Mouse (Mus musculus): ENCODE measurements around the gene Calr4. TPM values are rescaled to one million over a fixed set of nuclear protein-coding genes. Genes with fewer than 3 reads are reported as not detected.

The Calr4 gene
- polyA plus RNA-seq, 1 experiment from 2014 or later, result not detected

- WGBS (ENCODE audit: insufficient replicate concordance), result 74% methylated on average over 6 of the region's 6 CpGs
- no peak overlapping the region for H3K4me2 ChIP-seq (ENCODE audit: low read depth, low read length)
- no peaks in the 10 kb centered on the region for H3K9me3 ChIP-seq (replicated peaks; ENCODE audit: control insufficient read depth, low read length)
- H3K27me3 ChIP-seq (ENCODE audit: control insufficient read depth, insufficient read depth, low read depth, low read length), result no peaks in the 10 kb centered on the region
- no peak for ATAC-seq (ENCODE audit: low read depth)
- no peak overlapping the region for H3K9ac ChIP-seq (ENCODE audit: low read depth, low read length)
- no peak overlapping the region for H3K27ac ChIP-seq (ENCODE audit: low read length)
- H3K4me1 ChIP-seq (ENCODE audit: control insufficient read depth, low read depth, low read length), result no peaks in the 10 kb centered on the region
- no peaks in the 10 kb centered on the region for H3K36me3 ChIP-seq (ENCODE audit: control insufficient read depth, insufficient read depth)
- H3K4me3 ChIP-seq (ENCODE audit: low read depth, low read length), result no peak overlapping the region
These were observed 8.7 kb upstream of the Calr4 start for GRCm38 (mm10) chr4:109225606-109226005.

- no peaks in the 10 kb centered on the region for H3K36me3 ChIP-seq (ENCODE audit: control insufficient read depth, insufficient read depth)
- no peak overlapping the region for H3K27ac ChIP-seq (ENCODE audit: low read length)
- no peak overlapping the region for H3K4me2 ChIP-seq (ENCODE audit: low read depth, low read length)
- H3K27me3 ChIP-seq (ENCODE audit: control insufficient read depth, insufficient read depth, low read depth, low read length), result no peaks in the 10 kb centered on the region
- no peak overlapping the region for H3K9ac ChIP-seq (ENCODE audit: low read depth, low read length)
- H3K4me1 ChIP-seq (ENCODE audit: control insufficient read depth, low read depth, low read length), result no peaks in the 10 kb centered on the region
- H3K4me3 ChIP-seq (ENCODE audit: low read depth, low read length), result no peak overlapping the region
- no peaks in the 10 kb centered on the region for H3K9me3 ChIP-seq (replicated peaks; ENCODE audit: control insufficient read depth, low read length)
- 38% methylated on average over 5 of the region's 5 CpGs for WGBS (ENCODE audit: insufficient replicate concordance)
- ATAC-seq (ENCODE audit: low read depth), result no peak
These were observed 8.2 kb upstream of the Calr4 start for GRCm38 (mm10) chr4:109226071-109226470.

- no peaks in the 10 kb centered on the region for H3K9me3 ChIP-seq (replicated peaks; ENCODE audit: control insufficient read depth, low read length)
- ATAC-seq (ENCODE audit: low read depth), result no peak
- H3K27ac ChIP-seq (ENCODE audit: low read length), result no peak overlapping the region
- H3K4me3 ChIP-seq (ENCODE audit: low read depth, low read length), result no peak overlapping the region
- H3K27me3 ChIP-seq (ENCODE audit: control insufficient read depth, insufficient read depth, low read depth, low read length), result no peaks in the 10 kb centered on the region
- WGBS (ENCODE audit: insufficient replicate concordance), result 41% methylated on average over 7 of the region's 7 CpGs
- H3K9ac ChIP-seq (ENCODE audit: low read depth, low read length), result no peak overlapping the region
- H3K4me2 ChIP-seq (ENCODE audit: low read depth, low read length), result no peak overlapping the region
- H3K36me3 ChIP-seq (ENCODE audit: control insufficient read depth, insufficient read depth), result no peaks in the 10 kb centered on the region
- no peaks in the 10 kb centered on the region for H3K4me1 ChIP-seq (ENCODE audit: control insufficient read depth, low read depth, low read length)
These were observed 4.5 kb upstream of the Calr4 start for GRCm38 (mm10) chr4:109229766-109230279.

- H3K27me3 ChIP-seq (ENCODE audit: control insufficient read depth, insufficient read depth, low read depth, low read length), result no peaks in the 10 kb centered on the region
- no peaks in the 10 kb centered on the region for H3K9me3 ChIP-seq (replicated peaks; ENCODE audit: control insufficient read depth, low read length)
- no peak overlapping the region for H3K4me3 ChIP-seq (ENCODE audit: low read depth, low read length)
- no peak for ATAC-seq (ENCODE audit: low read depth)
- 60% methylated on average over 9 of the region's 9 CpGs for WGBS (ENCODE audit: insufficient replicate concordance)
- no peaks in the 10 kb centered on the region for H3K4me1 ChIP-seq (ENCODE audit: control insufficient read depth, low read depth, low read length)
- no peak overlapping the region for H3K9ac ChIP-seq (ENCODE audit: low read depth, low read length)
- H3K4me2 ChIP-seq (ENCODE audit: low read depth, low read length), result no peak overlapping the region
- H3K36me3 ChIP-seq (ENCODE audit: control insufficient read depth, insufficient read depth), result no peaks in the 10 kb centered on the region
- H3K27ac ChIP-seq (ENCODE audit: low read length), result no peak overlapping the region
These were observed 593 bp downstream of the Calr4 start for GRCm38 (mm10) chr4:109234806-109235350.

GRCm38 (mm10) chr4:109236186-109236879, 2.0 kb downstream of the Calr4 start:
- ATAC-seq (ENCODE audit: low read depth), result no peak
- H3K4me3 ChIP-seq (ENCODE audit: low read depth, low read length), result no peak overlapping the region
- H3K27me3 ChIP-seq (ENCODE audit: control insufficient read depth, insufficient read depth, low read depth, low read length), result no peaks in the 10 kb centered on the region
- no peak overlapping the region for H3K27ac ChIP-seq (ENCODE audit: low read length)
- 66% methylated on average over 7 of the region's 7 CpGs for whole genome bisulfite sequencing (ENCODE audit: insufficient replicate concordance)
- H3K4me1 ChIP-seq (ENCODE audit: control insufficient read depth, low read depth, low read length), result no peaks in the 10 kb centered on the region
- no peaks in the 10 kb centered on the region for H3K36me3 ChIP-seq (ENCODE audit: control insufficient read depth, insufficient read depth)
- no peak overlapping the region for H3K4me2 ChIP-seq (ENCODE audit: low read depth, low read length)
- H3K9ac ChIP-seq (ENCODE audit: low read depth, low read length), result no peak overlapping the region
- H3K9me3 ChIP-seq (replicated peaks; ENCODE audit: control insufficient read depth, low read length), result no peaks in the 10 kb centered on the region

- Histone ChIP-seq H3K4me2 (ENCODE audit: low read depth, low read length) (no peak overlapping the region), H3K9ac (ENCODE audit: low read depth, low read length) (no peak overlapping the region), H3K27me3 (ENCODE audit: control insufficient read depth, insufficient read depth, low read depth, low read length) (no peaks in the 10 kb centered on the region), H3K27ac (ENCODE audit: low read length) (no peak overlapping the region), H3K4me1 (ENCODE audit: control insufficient read depth, low read depth, low read length) (no peaks in the 10 kb centered on the region), H3K9me3 (replicated peaks; ENCODE audit: control insufficient read depth, low read length) (no peaks in the 10 kb centered on the region), H3K4me3 (ENCODE audit: low read depth, low read length) (no peak overlapping the region), H3K36me3 (ENCODE audit: control insufficient read depth, insufficient read depth) (no peaks in the 10 kb centered on the region)
- no peak for ATAC-seq (ENCODE audit: low read depth)
- WGBS (ENCODE audit: insufficient replicate concordance), result 78% methylated on average over 24 of the region's 24 CpGs
These were observed 4.4 kb downstream of the Calr4 start for GRCm38 (mm10) chr4:109238428-109239268.

- Histone ChIP-seq H3K36me3 (ENCODE audit: control insufficient read depth, insufficient read depth) (no peaks in the 10 kb centered on the region), H3K4me1 (ENCODE audit: control insufficient read depth, low read depth, low read length) (no peaks in the 10 kb centered on the region), H3K27me3 (ENCODE audit: control insufficient read depth, insufficient read depth, low read depth, low read length) (no peaks in the 10 kb centered on the region), H3K4me2 (ENCODE audit: low read depth, low read length) (no peak overlapping the region), H3K4me3 (ENCODE audit: low read depth, low read length) (no peak overlapping the region), H3K9ac (ENCODE audit: low read depth, low read length) (no peak overlapping the region), H3K27ac (ENCODE audit: low read length) (no peak overlapping the region), H3K9me3 (replicated peaks; ENCODE audit: control insufficient read depth, low read length) (no peaks in the 10 kb centered on the region)
- ATAC-seq (ENCODE audit: low read depth), result no peak
These were observed 6.9 kb downstream of the Calr4 start for GRCm38 (mm10) chr4:109241221-109241620.

GRCm38 (mm10) chr4:109241934-109242333, 7.6 kb downstream of the Calr4 start:
- Histone ChIP-seq H3K27me3 (ENCODE audit: control insufficient read depth, insufficient read depth, low read depth, low read length) (no peaks in the 10 kb centered on the region), H3K27ac (ENCODE audit: low read length) (no peak overlapping the region), H3K9ac (ENCODE audit: low read depth, low read length) (no peak overlapping the region), H3K4me2 (ENCODE audit: low read depth, low read length) (no peak overlapping the region), H3K4me3 (ENCODE audit: low read depth, low read length) (no peak overlapping the region), H3K36me3 (ENCODE audit: control insufficient read depth, insufficient read depth) (no peaks in the 10 kb centered on the region), H3K4me1 (ENCODE audit: control insufficient read depth, low read depth, low read length) (no peaks in the 10 kb centered on the region), H3K9me3 (replicated peaks; ENCODE audit: control insufficient read depth, low read length) (no peaks in the 10 kb centered on the region)
- WGBS (ENCODE audit: insufficient replicate concordance), result 67% methylated on average over 4 of the region's 4 CpGs
- ATAC-seq (ENCODE audit: low read depth), result no peak

- Histone ChIP-seq H3K9ac (ENCODE audit: low read depth, low read length) (no peak overlapping the region), H3K4me2 (ENCODE audit: low read depth, low read length) (no peak overlapping the region), H3K9me3 (replicated peaks; ENCODE audit: control insufficient read depth, low read length) (no peaks in the 10 kb centered on the region), H3K27ac (ENCODE audit: low read length) (no peak overlapping the region), H3K27me3 (ENCODE audit: control insufficient read depth, insufficient read depth, low read depth, low read length) (no peaks in the 10 kb centered on the region), H3K4me1 (ENCODE audit: control insufficient read depth, low read depth, low read length) (no peaks in the 10 kb centered on the region), H3K4me3 (ENCODE audit: low read depth, low read length) (no peak overlapping the region), H3K36me3 (ENCODE audit: control insufficient read depth, insufficient read depth) (no peaks in the 10 kb centered on the region)
- ATAC-seq (ENCODE audit: low read depth), result no peak
- WGBS (ENCODE audit: insufficient replicate concordance), result 65% methylated on average over 7 of the region's 7 CpGs
These were observed 10.2 kb downstream of the Calr4 start for GRCm38 (mm10) chr4:109244506-109244905.
